Mouse (Mus musculus) gastrocnemius, adult 18-20 months (tissue): ENCODE results near the gene Gm1673. TPM values are rescaled to one million over a fixed set of nuclear protein-coding genes. Genes with fewer than 3 reads are reported as not detected.
A peak's percentile ranks its signal among the peaks of the same experiment; 100 is the strongest.
"Not testable (repeated sequence)": the region's sequence is repeated elsewhere in the genome, so short reads cannot be mapped to it uniquely, and the experiment has no call there.

Source experiments
- DNase-seq: peaks from one replicate; pipeline ENCODE4 v3.0.0; 2021; ENCODE audit warnings: low spot score
- long read RNA-seq, 2 experiments: library from polyadenylated mRNA; stranded (forward); transcript quantifications; one replicate each; pipeline ENCODE4 v2.0.0; 2021
- total RNA-seq, 2 experiments: library from RNA; stranded (reverse); gene quantifications; 2 replicates each; pipeline ENCODE4 v1.2.3; 2021

The Gm1673 gene
- not detected for total RNA-seq
- long read RNA-seq, experiment 1, partial matches to known transcripts = 0 of 1 reads
- long read RNA-seq, experiment 1, other reads (novel, unspliced or antisense) = 1 of 1 reads
- long read RNA-seq, experiment 2 = 0 reads

- DNase-seq = peak; percentile 22
Measured at GRCm38 (mm10) chr5:33983309-33984121, at the start of gene Gm1673. Gm1673 (plus strand) TSS chr5:33983433.

- DNase-seq = no peak
Measured at GRCm38 (mm10) chr5:33934081-33934480, 49.2 kb upstream of the Gm1673 start.

GRCm38 (mm10) chr5:33934877-33935276 is 48.4 kb upstream of the Gm1673 start:
- DNase-seq = no peak

GRCm38 (mm10) chr5:33935700-33936111 is 47.5 kb upstream of the Gm1673 start:
- no peak for DNase-seq

GRCm38 (mm10) chr5:33936120-33936707 is 47.0 kb upstream of the Gm1673 start, which contains the start of gene Nelfa:
Nelfa (minus strand) TSS chr5:33936413.
- DNase-seq = peak; percentile 98

- DNase-seq = no peak
Measured at GRCm38 (mm10) chr5:33937230-33937629, 46.0 kb upstream of the Gm1673 start.

- peak; percentile 59 for DNase-seq
Measured at GRCm38 (mm10) chr5:33938448-33938847, 44.8 kb upstream of the Gm1673 start.

- not testable (repeated sequence) for DNase-seq
Measured at GRCm38 (mm10) chr5:33947035-33947434, 36.2 kb upstream of the Gm1673 start.

- DNase-seq = no peak
Measured at GRCm38 (mm10) chr5:33948314-33948713, 34.9 kb upstream of the Gm1673 start.

GRCm38 (mm10) chr5:33953471-33954185 is 29.6 kb upstream of the Gm1673 start:
- no peak for DNase-seq

- DNase-seq = peak; percentile 72
Measured at GRCm38 (mm10) chr5:33954354-33954753, 28.9 kb upstream of the Gm1673 start.

- DNase-seq = no peak
Measured at GRCm38 (mm10) chr5:33955868-33956267, 27.4 kb upstream of the Gm1673 start.

GRCm38 (mm10) chr5:33959382-33959781 is 23.9 kb upstream of the Gm1673 start:
- no peak for DNase-seq

- no peak for DNase-seq
Measured at GRCm38 (mm10) chr5:33974736-33975135, 8.5 kb upstream of the Gm1673 start.

GRCm38 (mm10) chr5:33976267-33976666 is 7.0 kb upstream of the Gm1673 start:
- DNase-seq = no peak

- no peak for DNase-seq
Measured at GRCm38 (mm10) chr5:33982731-33983259, 438 bp upstream of the Gm1673 start.

GRCm38 (mm10) chr5:33994671-33995625 is 11.7 kb downstream of the Gm1673 start:
- DNase-seq = no peak

GRCm38 (mm10) chr5:33995843-33996693 is 12.8 kb downstream of the Gm1673 start, which contains the start of gene Nat8l:
Nat8l (plus strand) TSS chr5:33995984.
- no peak for DNase-seq

- no peak for DNase-seq
Measured at GRCm38 (mm10) chr5:33996694-33997045, 13.4 kb downstream of the Gm1673 start.
